Mouse (Mus musculus): ENCODE measurements at regions not wholly inside any gene's neighbourhood (a gene's known extent, or its start where the extent isn't known, plus 50 kb on each side); places are given as distances from the start of the nearest gene placed in this dataset.

GRCm38 (mm10) chr5:148739141-148739540 is 186.6 kb upstream of the Ubl3 start:
- Histone ChIP-seq H3K27ac (ENCODE audit: insufficient read depth, low read length) (no peak overlapping the region), H3K4me1 (ENCODE audit: control insufficient read depth, insufficient read depth, low read length) (no peaks in the 10 kb centered on the region), H3K4me3 (ENCODE audit: insufficient read depth, low read length) (no peak overlapping the region)
- TF ChIP-seq CTCF (IDR thresholded peaks at IDR 0.05; ENCODE audit: extremely low read depth, insufficient read depth, low read length) (no peak), POLR2A (IDR thresholded peaks at IDR 0.05; ENCODE audit: extremely low read depth, insufficient read depth, low read length) (no peak)

DNA sequence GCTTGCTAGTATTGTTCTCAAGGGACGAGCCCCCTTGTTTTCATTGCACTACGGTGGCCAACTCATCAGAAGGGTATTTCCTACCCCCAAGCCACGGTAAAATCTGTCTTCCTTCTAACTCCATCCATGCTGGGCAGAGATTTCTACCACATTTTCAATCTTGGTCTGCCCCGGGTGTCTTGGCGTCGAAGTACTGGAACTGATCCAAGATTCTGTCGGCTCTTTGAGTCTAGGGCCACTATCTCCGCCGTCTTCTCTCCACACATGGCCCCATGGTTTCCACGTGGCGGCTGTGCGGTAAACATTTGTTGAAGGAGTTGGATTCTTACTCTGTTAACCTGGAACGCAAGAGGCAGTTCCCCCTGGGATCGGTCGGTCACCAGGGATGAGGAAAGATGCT is 177.0 kb upstream of the Ubl3 start:
- Histone ChIP-seq H3K4me1 (ENCODE audit: control insufficient read depth, insufficient read depth, low read length) (no peaks in the 10 kb centered on the region), H3K27ac (ENCODE audit: insufficient read depth, low read length) (no peak overlapping the region), H3K4me3 (ENCODE audit: insufficient read depth, low read length) (no peak overlapping the region)
- TF ChIP-seq POLR2A (IDR thresholded peaks at IDR 0.05; ENCODE audit: extremely low read depth, insufficient read depth, low read length) (no peak), CTCF (IDR thresholded peaks at IDR 0.05; ENCODE audit: extremely low read depth, insufficient read depth, low read length) (no peak)

GRCm38 (mm10) chr5:148728492-148728891 is 175.9 kb upstream of the Ubl3 start:
- Histone ChIP-seq H3K4me3 (ENCODE audit: insufficient read depth, low read length) (no peak overlapping the region), H3K4me1 (ENCODE audit: control insufficient read depth, insufficient read depth, low read length) (no peaks in the 10 kb centered on the region), H3K27ac (ENCODE audit: insufficient read depth, low read length) (no peak overlapping the region)
- TF ChIP-seq CTCF (IDR thresholded peaks at IDR 0.05; ENCODE audit: extremely low read depth, insufficient read depth, low read length) = no peak
- no peak for TF ChIP-seq POLR2A (IDR thresholded peaks at IDR 0.05; ENCODE audit: extremely low read depth, insufficient read depth, low read length)

DNA sequence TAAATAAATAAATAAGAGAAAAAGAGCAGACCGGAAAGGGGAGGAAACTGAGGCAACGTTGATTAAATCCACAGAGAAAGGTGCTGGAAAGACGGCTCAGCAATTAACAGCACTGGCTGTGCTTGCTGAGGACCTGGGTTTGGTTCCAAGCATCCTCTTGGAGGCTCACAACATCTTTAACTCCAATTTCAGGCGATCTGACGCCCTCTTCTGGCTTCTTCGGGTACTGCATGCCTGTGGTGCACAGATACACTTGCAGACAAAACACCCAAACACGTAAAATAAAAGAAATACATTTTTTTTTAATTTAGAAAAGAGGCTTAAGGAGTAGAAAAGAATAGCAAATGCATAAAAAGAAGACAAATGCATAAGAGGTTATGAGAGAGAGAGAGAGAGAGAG is 173.9 kb upstream of the Ubl3 start:
- H3K27ac ChIP-seq (ENCODE audit: insufficient read depth, low read length) = no peak overlapping the region
- no peak overlapping the region for H3K4me3 ChIP-seq (ENCODE audit: insufficient read depth, low read length)
- no peak for TF ChIP-seq CTCF (IDR thresholded peaks at IDR 0.05; ENCODE audit: extremely low read depth, insufficient read depth, low read length)
- TF ChIP-seq POLR2A (IDR thresholded peaks at IDR 0.05; ENCODE audit: extremely low read depth, insufficient read depth, low read length) = no peak
- no peaks in the 10 kb centered on the region for H3K4me1 ChIP-seq (ENCODE audit: control insufficient read depth, insufficient read depth, low read length)

DNA sequence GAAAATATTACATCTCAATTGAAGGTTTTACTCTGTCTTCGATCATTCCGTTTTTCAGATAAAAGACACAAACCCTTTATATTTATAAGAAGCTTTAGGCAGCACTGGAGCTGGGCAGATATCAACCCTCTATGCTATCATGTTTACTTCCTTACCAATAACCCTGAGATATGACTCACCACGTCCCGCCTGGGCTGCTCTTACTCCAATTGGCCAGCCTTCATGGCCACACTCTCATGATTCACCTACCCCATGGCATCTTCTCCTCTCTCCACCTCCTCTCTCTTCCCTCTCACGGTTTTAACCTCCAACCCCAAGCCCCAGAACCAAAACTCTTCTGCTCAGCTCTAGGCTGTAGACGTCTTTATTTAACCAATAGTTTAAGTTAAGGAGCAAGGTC is 171.9 kb upstream of the Ubl3 start:
- no peak for TF ChIP-seq POLR2A (IDR thresholded peaks at IDR 0.05; ENCODE audit: extremely low read depth, insufficient read depth, low read length)
- no peak for TF ChIP-seq CTCF (IDR thresholded peaks at IDR 0.05; ENCODE audit: extremely low read depth, insufficient read depth, low read length)
- no peak overlapping the region for H3K4me3 ChIP-seq (ENCODE audit: insufficient read depth, low read length)

DNA sequence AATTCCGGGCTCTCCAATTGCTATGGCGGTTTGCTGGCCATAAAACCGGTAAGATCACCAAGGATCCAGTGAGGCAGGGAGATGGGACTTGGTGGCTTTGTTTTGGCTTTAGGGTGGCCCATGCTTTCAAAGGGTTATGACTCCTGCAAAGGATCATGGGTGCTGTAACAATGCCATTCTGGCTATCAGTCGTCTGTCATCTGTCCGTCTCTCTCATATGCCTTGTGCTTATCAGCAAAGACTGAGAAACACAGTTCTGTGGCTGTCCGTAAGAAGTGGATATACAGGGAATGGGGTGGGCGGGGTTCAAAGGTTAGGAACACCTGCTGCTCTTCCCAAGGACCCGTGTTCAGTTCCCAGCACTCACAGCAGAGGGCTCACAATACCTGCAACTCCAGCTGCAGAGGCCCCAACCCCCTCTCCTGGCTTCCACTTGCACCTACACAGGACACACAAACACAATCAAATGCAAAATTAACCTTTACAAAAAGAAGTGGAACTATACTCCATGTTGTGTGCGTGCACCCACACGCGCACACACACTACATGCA is 171.2 kb upstream of the Ubl3 start:
- H3K27ac ChIP-seq (ENCODE audit: insufficient read depth, low read length) = no peak overlapping the region
- TF ChIP-seq CTCF (IDR thresholded peaks at IDR 0.05; ENCODE audit: extremely low read depth, insufficient read depth, low read length) (no peak), POLR2A (IDR thresholded peaks at IDR 0.05; ENCODE audit: extremely low read depth, insufficient read depth, low read length) (no peak)
- H3K4me1 ChIP-seq (ENCODE audit: control insufficient read depth, insufficient read depth, low read length) = no peaks in the 10 kb centered on the region
- H3K4me3 ChIP-seq (ENCODE audit: insufficient read depth, low read length) = no peak overlapping the region

More for the DNA sequence above, 171.9 kb upstream of the Ubl3 start:
- Histone ChIP-seq H3K4me1 (ENCODE audit: control insufficient read depth, insufficient read depth, low read length) (no peaks in the 10 kb centered on the region), H3K27ac (ENCODE audit: insufficient read depth, low read length) (no peak overlapping the region)

DNA sequence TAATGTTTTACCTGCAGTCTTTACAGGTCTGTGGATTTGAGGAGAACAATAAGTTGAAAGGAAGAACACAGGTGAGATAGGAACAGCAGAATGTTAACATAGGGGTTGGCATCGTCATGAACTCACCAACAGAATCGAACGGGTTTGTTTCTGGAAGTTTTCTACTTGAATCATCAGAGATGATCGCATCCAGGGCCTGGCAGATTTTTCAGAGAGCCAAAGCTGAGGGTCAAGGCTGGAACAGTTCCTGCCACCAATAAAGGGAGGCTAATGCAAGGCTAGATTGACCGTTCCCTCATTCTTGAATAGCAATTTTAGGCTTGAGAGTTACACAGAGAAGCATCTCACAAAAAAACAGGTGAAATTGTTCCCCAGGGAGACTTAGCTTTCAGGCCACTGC is 168.0 kb upstream of the Ubl3 start:
- no peak for TF ChIP-seq POLR2A (IDR thresholded peaks at IDR 0.05; ENCODE audit: extremely low read depth, insufficient read depth, low read length)
- no peak for TF ChIP-seq CTCF (IDR thresholded peaks at IDR 0.05; ENCODE audit: extremely low read depth, insufficient read depth, low read length)
- Histone ChIP-seq H3K4me3 (ENCODE audit: insufficient read depth, low read length) (no peak overlapping the region), H3K27ac (ENCODE audit: insufficient read depth, low read length) (no peak overlapping the region), H3K4me1 (ENCODE audit: control insufficient read depth, insufficient read depth, low read length) (no peaks in the 10 kb centered on the region)

DNA sequence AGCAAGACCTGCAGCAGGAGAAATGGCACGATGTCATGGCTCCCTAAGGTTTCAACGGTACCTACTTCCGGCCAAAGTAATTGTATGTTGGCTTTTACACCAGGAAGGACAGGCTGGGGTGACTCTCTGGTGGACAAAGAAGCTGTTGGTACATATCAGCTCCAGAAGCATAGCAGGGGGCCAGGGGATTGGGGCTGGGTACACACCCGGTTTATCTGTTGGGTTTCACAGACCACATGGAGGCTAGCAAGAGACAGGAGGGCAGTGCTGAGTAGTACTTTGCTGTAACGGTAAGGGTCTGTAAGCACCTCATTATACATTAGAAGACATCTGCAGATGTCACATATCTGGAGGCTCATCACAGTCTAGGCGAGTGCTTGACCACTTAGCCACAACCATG is 164.0 kb upstream of the Ubl3 start:
- Histone ChIP-seq H3K4me3 (ENCODE audit: insufficient read depth, low read length) (no peak overlapping the region), H3K4me1 (ENCODE audit: control insufficient read depth, insufficient read depth, low read length) (no peaks in the 10 kb centered on the region), H3K27ac (ENCODE audit: insufficient read depth, low read length) (no peak overlapping the region)
- TF ChIP-seq POLR2A (IDR thresholded peaks at IDR 0.05; ENCODE audit: extremely low read depth, insufficient read depth, low read length) (no peak), CTCF (IDR thresholded peaks at IDR 0.05; ENCODE audit: extremely low read depth, insufficient read depth, low read length) (no peak)

GRCm38 (mm10) chr5:148715218-148715991 is 162.8 kb upstream of the Ubl3 start:
- no peak overlapping the region for H3K4me3 ChIP-seq (ENCODE audit: insufficient read depth, low read length)
- no peaks in the 10 kb centered on the region for H3K4me1 ChIP-seq (ENCODE audit: control insufficient read depth, insufficient read depth, low read length)
- H3K27ac ChIP-seq (ENCODE audit: insufficient read depth, low read length) = no peak overlapping the region
- TF ChIP-seq POLR2A (IDR thresholded peaks at IDR 0.05; ENCODE audit: extremely low read depth, insufficient read depth, low read length) (no peak), CTCF (IDR thresholded peaks at IDR 0.05; ENCODE audit: extremely low read depth, insufficient read depth, low read length) (no peak)

GRCm38 (mm10) chr5:148714807-148715206 is 162.2 kb upstream of the Ubl3 start:
- Histone ChIP-seq H3K4me1 (ENCODE audit: control insufficient read depth, insufficient read depth, low read length) (no peaks in the 10 kb centered on the region), H3K4me3 (ENCODE audit: insufficient read depth, low read length) (no peak overlapping the region), H3K27ac (ENCODE audit: insufficient read depth, low read length) (no peak overlapping the region)
- TF ChIP-seq CTCF (IDR thresholded peaks at IDR 0.05; ENCODE audit: extremely low read depth, insufficient read depth, low read length) = no peak
- TF ChIP-seq POLR2A (IDR thresholded peaks at IDR 0.05; ENCODE audit: extremely low read depth, insufficient read depth, low read length) = no peak
